Mouse (Mus musculus) ovary, postnatal 14 days (tissue): ENCODE measurements around the gene Comt.

Experiments
- DNase-seq: peaks from one replicate; pipeline ENCODE4 v3.0.0; 2022; ENCODE audit warnings: low spot score

Comt gene

GRCm38 (mm10) chr16:18411026-18411649 lies 15.5 kb downstream of the Comt start:
- DNase-seq = no peak

- no peak for DNase-seq
Measured at GRCm38 (mm10) chr16:18410418-18410817, 16.2 kb downstream of the Comt start.

- DNase-seq = no peak
Measured at GRCm38 (mm10) chr16:18409776-18410175, 16.9 kb downstream of the Comt start.

GRCm38 (mm10) chr16:18407912-18408311 lies 18.7 kb downstream of the Comt start:
- no peak for DNase-seq

- peak; percentile 50 for DNase-seq
Measured at GRCm38 (mm10) chr16:18406293-18406692, 20.4 kb downstream of the Comt start.

GRCm38 (mm10) chr16:18405876-18406275 lies 20.8 kb downstream of the Comt start:
- no peak for DNase-seq

GRCm38 (mm10) chr16:18405091-18405854 lies 21.4 kb downstream of the Comt start:
- no peak for DNase-seq

- DNase-seq = no peak
Measured at GRCm38 (mm10) chr16:18403285-18403684, 23.4 kb downstream of the Comt start.

GRCm38 (mm10) chr16:18400472-18401216 lies 26.0 kb downstream of the Comt start:
- DNase-seq = no peak

- no peak for DNase-seq
Measured at GRCm38 (mm10) chr16:18400028-18400427, 26.6 kb downstream of the Comt start.

- no peak for DNase-seq
Measured at GRCm38 (mm10) chr16:18396791-18397621, 29.6 kb downstream of the Comt start.

GRCm38 (mm10) chr16:18396201-18396600 lies 30.5 kb downstream of the Comt start:
- DNase-seq = no peak

GRCm38 (mm10) chr16:18395620-18396036 lies 31.0 kb downstream of the Comt start:
- no peak for DNase-seq

- no peak for DNase-seq
Measured at GRCm38 (mm10) chr16:18394777-18395619, 31.7 kb downstream of the Comt start.

- DNase-seq = no peak
Measured at GRCm38 (mm10) chr16:18394056-18394455, 32.6 kb downstream of the Comt start.

- DNase-seq = no peak
Measured at GRCm38 (mm10) chr16:18393595-18393994, 33.1 kb downstream of the Comt start.

- peak; percentile 80 for DNase-seq
Measured at GRCm38 (mm10) chr16:18392469-18393426, 33.9 kb downstream of the Comt start.

- DNase-seq = no peak
Measured at GRCm38 (mm10) chr16:18391728-18392127, 34.9 kb downstream of the Comt start.

GRCm38 (mm10) chr16:18391127-18391526 lies 35.5 kb downstream of the Comt start:
- no peak for DNase-seq

GRCm38 (mm10) chr16:18390399-18390798 lies 36.3 kb downstream of the Comt start:
- no peak for DNase-seq
